Mouse (Mus musculus): Measurements from ENCODE around the gene Mtus2.

- TF ChIP-seq POLR2A (IDR thresholded peaks at IDR 0.05; ENCODE audit: control insufficient read depth, extremely low read depth, insufficient read depth, low read length, poor library complexity) (no peak), CTCF (IDR thresholded peaks at IDR 0.05; ENCODE audit: borderline replicate concordance, control insufficient read depth, extremely low read depth, insufficient read depth, low read length, poor library complexity) (no peak)
These were observed 254.7 kb downstream of the Mtus2 start for GRCm38 (mm10) chr5:148211831-148212230.
